Mouse (Mus musculus) brain, embryonic 14.5 days (tissue): ENCODE results near the gene Slc9a8.

ENCODE experiments used
- CTCF ChIP-seq: fragments of 200-500 bp; IDR thresholded peaks from 2 replicates; pipeline ENCODE4 v1.5.1; 2012; ENCODE audit warnings: inconsistent platforms, mild to moderate bottlenecking, moderate library complexity, borderline replicate concordance; ENCODE audit not compliant: insufficient read depth, insufficient read length; ENCODE audit errors: extremely low read depth
- POLR2A ChIP-seq: fragments of 200-500 bp; IDR thresholded peaks from 2 replicates; pipeline ENCODE4 v1.6.1; 2012; ENCODE audit warnings: mild to moderate bottlenecking, inconsistent platforms, borderline replicate concordance; ENCODE audit not compliant: poor library complexity, insufficient read depth, insufficient read length, severe bottlenecking; ENCODE audit errors: extremely low read depth

DNA sequence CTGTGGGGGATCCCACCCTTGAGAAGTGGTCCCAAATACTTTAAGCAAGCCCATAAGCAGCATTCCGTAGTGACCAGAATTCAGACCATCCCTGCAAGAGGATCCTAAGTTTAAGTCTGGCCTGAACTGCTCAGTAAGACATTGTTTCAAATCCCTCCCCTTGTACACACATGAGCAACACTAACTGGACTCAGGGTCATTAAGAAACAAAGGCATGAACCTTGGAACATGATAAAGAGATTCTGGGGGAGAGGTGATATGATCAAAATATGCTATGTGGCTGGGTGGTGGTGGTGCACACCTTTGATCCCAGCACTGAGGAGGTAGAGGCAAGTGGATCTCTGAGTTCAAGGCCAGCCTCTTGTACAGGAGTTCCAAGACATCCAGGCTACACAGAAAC is 58.0 kb downstream of the Slc9a8 start:
- TF ChIP-seq CTCF: no peak
- TF ChIP-seq POLR2A: no peak
